Mouse (Mus musculus) hindbrain, embryonic 11.5 days (tissue): ENCODE results near the gene Olfr457. TPM values are rescaled to one million over a fixed set of nuclear protein-coding genes. Genes with fewer than 3 reads are reported as not detected.

Source experiments
- ATAC-seq: fragments of 200-750 bp; cut with Nextera tagmentation; 2 replicates; pipeline ENCODE4 v1.8.0; 2017; ENCODE audit warnings: mild to moderate bottlenecking, moderate TSS enrichment, moderate library complexity; ENCODE audit not compliant: low FRiP score
- DNase-seq: peaks from one replicate; pipeline ENCODE4 v3.0.0-alpha.2; 2015; ENCODE audit warnings: low spot score
- H3K27ac ChIP-seq: fragments of 300-500 bp; sonication (generic); 2 replicates; pipeline ENCODE4 v1.5.1; 2014; ENCODE audit warnings: mild to moderate bottlenecking, low read depth, low read length
- H3K27me3 ChIP-seq: fragments of 300-500 bp; sonication (generic); 2 replicates; pipeline ENCODE4 v1.6.1; 2014; ENCODE audit warnings: mild to moderate bottlenecking, low read length, moderate library complexity, mixed read lengths; ENCODE audit not compliant: control insufficient read depth, insufficient read depth
- H3K36me3 ChIP-seq: fragments of 300-500 bp; sonication (generic); 2 replicates; pipeline ENCODE4 v1.6.1; 2014; ENCODE audit warnings: mild to moderate bottlenecking, low read length, moderate library complexity, mixed read lengths; ENCODE audit not compliant: control insufficient read depth, insufficient read depth
- H3K4me1 ChIP-seq: fragments of 300-500 bp; sonication (generic); replicated peaks from 2 replicates; pipeline ENCODE4 v1.6.1; 2014; ENCODE audit warnings: low read length, mixed read lengths; ENCODE audit not compliant: control insufficient read depth, insufficient read depth
- H3K4me2 ChIP-seq: fragments of 300-500 bp; sonication (generic); replicated peaks from 2 replicates; pipeline ENCODE4 v1.6.1; 2014; ENCODE audit warnings: mild to moderate bottlenecking, low read depth, low read length
- H3K4me3 ChIP-seq: fragments of 300-500 bp; sonication (generic); 2 replicates; pipeline ENCODE4 v1.5.1; 2014; ENCODE audit warnings: low read depth, low read length
- H3K9ac ChIP-seq: fragments of 300-500 bp; sonication (generic); 2 replicates; pipeline ENCODE4 v1.6.1; 2014; ENCODE audit warnings: low read depth, low read length
- H3K9me3 ChIP-seq: fragments of 300-500 bp; sonication (generic); 2 replicates; pipeline ENCODE4 v1.6.1; 2016; ENCODE audit warnings: low read length; ENCODE audit not compliant: control insufficient read depth
- WGBS: fragments of 180-500 bp; shearing (Covaris S2); extraction: QIAGEN DNeasy Blood & Tissue Kit; methylation state at CpG from one replicate; pipeline ENCODE4 v1.1.7; 2014; 5-methylcytosine and 5-hydroxymethylcytosine counted together
- polyA plus RNA-seq: library from polyadenylated mRNA; unstranded; fragments of >200 nt; fragmentation: Nextera tagmentation; extraction: Ambion mirVana; gene quantifications from 2 replicates; pipeline ENCODE4 v1.2.1, GENCODE M21; 2014

The Olfr457 gene
- polyA plus RNA-seq, 1 experiment from 2014 or later: not detected

DNA sequence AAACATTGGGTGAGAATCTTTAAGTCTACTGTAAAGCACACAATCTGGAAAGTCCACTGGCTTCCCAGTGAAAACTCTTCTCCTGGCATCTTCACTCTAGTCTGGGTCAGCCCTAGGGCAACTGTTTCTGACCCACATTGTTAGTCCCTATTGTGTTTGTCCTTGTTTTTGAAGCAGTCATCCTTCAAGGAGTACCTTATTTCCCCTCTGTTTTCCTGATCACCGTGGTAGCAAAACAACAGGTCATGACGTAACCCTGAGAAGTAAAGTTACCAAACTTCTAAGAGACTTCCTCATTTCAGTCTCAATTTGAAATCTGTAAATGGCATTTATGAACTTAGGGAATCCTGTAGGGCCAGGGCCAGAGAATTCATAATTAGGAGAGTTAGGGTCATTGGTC, 54.7 kb downstream of the Olfr457 start:
- DNase-seq (no peak), ATAC-seq (no peak)
- Histone ChIP-seq H3K9me3 (no peaks in the 10 kb centered on the region), H3K4me1 (no peaks in the 10 kb centered on the region), H3K9ac (no peak overlapping the region), H3K4me3 (no peak overlapping the region), H3K4me2 (no peak overlapping the region), H3K27ac (no peak overlapping the region), H3K36me3 (no peaks in the 10 kb centered on the region), H3K27me3 (no peaks in the 10 kb centered on the region)
- WGBS: 66% methylated on average over 2 of the region's 2 CpGs

DNA sequence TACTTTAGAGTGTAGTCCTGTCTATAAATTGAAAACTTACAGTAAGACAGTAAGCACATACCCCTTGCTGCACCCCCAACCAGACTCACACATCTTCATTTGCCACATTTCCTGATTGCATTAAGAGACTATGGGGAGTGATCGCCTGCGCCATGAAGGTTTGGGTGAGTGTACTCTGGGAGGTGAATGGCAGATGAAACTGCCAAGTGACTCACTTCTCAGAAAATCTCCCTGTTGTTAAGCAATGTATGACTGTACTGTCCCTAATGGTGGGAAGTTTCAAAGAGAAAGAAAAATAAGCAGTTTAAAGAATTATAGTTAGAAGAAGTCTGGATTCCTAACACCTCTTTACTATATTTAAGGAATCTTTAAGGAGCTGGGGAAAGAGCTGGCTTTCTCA, 56.7 kb downstream of the Olfr457 start:
- WGBS: 87% methylated on average over 2 of the region's 2 CpGs
- H3K27ac ChIP-seq: no peak overlapping the region

More for the DNA sequence above, 56.7 kb downstream of the Olfr457 start:
- Histone ChIP-seq H3K9me3 (no peaks in the 10 kb centered on the region), H3K36me3 (no peaks in the 10 kb centered on the region), H3K4me2 (no peak overlapping the region), H3K4me1 (no peaks in the 10 kb centered on the region), H3K4me3 (no peak overlapping the region), H3K27me3 (no peaks in the 10 kb centered on the region), H3K9ac (no peak overlapping the region)
- DNase-seq: no peak
- ATAC-seq: no peak

Other genes starting within 250 kb of the Olfr457 start
- gene Gstk1, start 230.4 kb downstream of the Olfr457 start, polyA plus RNA-seq: 15.7 and 20.2 TPM in 2 replicates
- gene Tmem139, start 214.4 kb downstream of the Olfr457 start, polyA plus RNA-seq: 0.63 and 0.86 TPM in 2 replicates
- 59.7 and 67.8 TPM in 2 replicates for gene Casp2, start 211.3 kb downstream of the Olfr457 start, polyA plus RNA-seq
- 1.4 and 1.5 TPM in 2 replicates for gene Clcn1, start 189.7 kb downstream of the Olfr457 start, polyA plus RNA-seq
- gene Fam131b, start 151.7 kb downstream of the Olfr457 start, polyA plus RNA-seq: 2.6 and 3.1 TPM in 2 replicates
- gene Zyx, start 126.7 kb downstream of the Olfr457 start, polyA plus RNA-seq: 57.5 and 60.1 TPM in 2 replicates
- gene Epha1, start 103.1 kb downstream of the Olfr457 start, polyA plus RNA-seq: 0.43 and 1.3 TPM in 2 replicates
- not detected in 2 replicates for gene Tas2r143, start 76.1 kb downstream of the Olfr457 start, polyA plus RNA-seq
- gene Tas2r135, start 70.9 kb downstream of the Olfr457 start, polyA plus RNA-seq: 0.15 TPM in 1 of 2 replicates, not detected in the other
- gene Tas2r126, start 41.8 kb downstream of the Olfr457 start, polyA plus RNA-seq: not detected in 2 replicates
- gene Olfr458, start 11.1 kb downstream of the Olfr457 start, polyA plus RNA-seq: not detected in 2 replicates
- gene Olfr456, start 10.9 kb upstream of the Olfr457 start, polyA plus RNA-seq: not detected in 2 replicates
- not detected in 2 replicates for gene Olfr455, start 71.3 kb upstream of the Olfr457 start, polyA plus RNA-seq
- not detected in 2 replicates for gene Tcaf3, start 121.4 kb upstream of the Olfr457 start, polyA plus RNA-seq
- gene Tcaf2, start 168.9 kb upstream of the Olfr457 start, polyA plus RNA-seq: 2.1 and 2.6 TPM in 2 replicates
- gene Tcaf1, start 233.8 kb upstream of the Olfr457 start, polyA plus RNA-seq: 161 and 162 TPM in 2 replicates